Mouse (Mus musculus) heart, embryonic 15.5 days (tissue): ENCODE results near the gene 1700029H14Rik. TPM values are rescaled to one million over a fixed set of nuclear protein-coding genes. Genes with fewer than 3 reads are reported as not detected.
A peak's percentile ranks its signal among the peaks of the same experiment; 100 is the strongest.

ENCODE experiments used
- ATAC-seq: fragments of 200-750 bp; cut with Nextera tagmentation; replicated peaks from 2 replicates; pipeline ENCODE4 v1.8.0; 2017; ENCODE audit warnings: low read depth, moderate TSS enrichment; ENCODE audit not compliant: insufficient number of reproducible peaks, insufficient read depth, low FRiP score
- H3K27ac ChIP-seq: fragments of 300-500 bp; sonication (generic); 2 replicates; pipeline ENCODE4 v1.5.1; 2015; ENCODE audit warnings: mild to moderate bottlenecking, inconsistent platforms
- H3K27me3 ChIP-seq: fragments of 300-500 bp; sonication (generic); 2 replicates; pipeline ENCODE4 v1.6.1; 2015; ENCODE audit warnings: inconsistent platforms
- H3K36me3 ChIP-seq: fragments of 300-500 bp; sonication (generic); 2 replicates; pipeline ENCODE4 v1.6.1; 2015; ENCODE audit warnings: mild to moderate bottlenecking, inconsistent platforms
- H3K4me1 ChIP-seq: fragments of 300-500 bp; sonication (generic); replicated peaks from 2 replicates; pipeline ENCODE4 v1.6.1; 2015; ENCODE audit warnings: inconsistent platforms
- H3K4me2 ChIP-seq: fragments of 300-500 bp; sonication (generic); 2 replicates; pipeline ENCODE4 v1.6.1; 2015; ENCODE audit warnings: inconsistent platforms, mild to moderate bottlenecking, moderate library complexity
- H3K4me3 ChIP-seq: fragments of 300-500 bp; sonication (generic); 2 replicates; pipeline ENCODE4 v1.5.1; 2015; ENCODE audit warnings: mild to moderate bottlenecking, inconsistent platforms
- H3K9ac ChIP-seq: fragments of 300-500 bp; sonication (generic); 2 replicates; pipeline ENCODE4 v1.6.1; 2015; ENCODE audit warnings: mild to moderate bottlenecking, inconsistent platforms
- H3K9me3 ChIP-seq: fragments of 300-500 bp; sonication (generic); replicated peaks from 2 replicates; pipeline ENCODE4 v1.6.1; 2016; ENCODE audit warnings: inconsistent platforms
- WGBS: fragments of 180-500 bp; shearing (Covaris S2); methylation state at CpG from one replicate; pipeline ENCODE4 v1.1.7; 2015; ENCODE audit warnings: mixed read lengths; 5-methylcytosine and 5-hydroxymethylcytosine counted together
- polyA plus RNA-seq: library from polyadenylated mRNA; unstranded; fragments of >200 nt; fragmentation: Nextera tagmentation; extraction: Ambion mirVana; gene quantifications from 2 replicates; pipeline ENCODE4 v1.2.1, GENCODE M21; 2015

The 1700029H14Rik gene
- polyA plus RNA-seq, 1 experiment from 2014 or later = not detected

- no peak for ATAC-seq
- Histone ChIP-seq H3K9me3 (no peaks in the 10 kb centered on the region), H3K9ac (no peak overlapping the region), H3K4me2 (no peak overlapping the region), H3K27me3 (no peaks in the 10 kb centered on the region), H3K4me3 (no peak overlapping the region), H3K36me3 (no peaks in the 10 kb centered on the region), H3K4me1 (peaks cover 6% of the 10 kb centered on the region), H3K27ac (no peak overlapping the region)
- WGBS = 65% methylated on average over 5 of the region's 5 CpGs
These were observed 20.7 kb downstream of the 1700029H14Rik start for GRCm38 (mm10) chr8:13541526-13541925.

- ATAC-seq = no peak
- Histone ChIP-seq H3K27me3 (no peaks in the 10 kb centered on the region), H3K36me3 (no peaks in the 10 kb centered on the region), H3K9ac (no peak overlapping the region), H3K9me3 (no peaks in the 10 kb centered on the region), H3K4me3 (no peak overlapping the region), H3K27ac (no peak overlapping the region), H3K4me2 (no peak overlapping the region), H3K4me1 (peaks cover 6% of the 10 kb centered on the region)
- 76% methylated on average over 5 of the region's 5 CpGs for WGBS
These were observed 22.1 kb downstream of the 1700029H14Rik start for GRCm38 (mm10) chr8:13540122-13540521.

GRCm38 (mm10) chr8:13538821-13539220 is 23.4 kb downstream of the 1700029H14Rik start:
- no peaks in the 10 kb centered on the region for H3K9me3 ChIP-seq
- H3K27me3 ChIP-seq = no peaks in the 10 kb centered on the region
- peak; percentile 48; the same call in 1 of the 2 replicates for ATAC-seq
- peaks cover 6% of the 10 kb centered on the region for H3K4me1 ChIP-seq
- 61% methylated on average over 6 of the region's 6 CpGs for WGBS
- H3K4me2 ChIP-seq = no peak overlapping the region
- H3K36me3 ChIP-seq = no peaks in the 10 kb centered on the region
- H3K27ac ChIP-seq = no peak overlapping the region
- H3K4me3 ChIP-seq = no peak overlapping the region
- H3K9ac ChIP-seq = no peak overlapping the region

- no peak overlapping the region for H3K27ac ChIP-seq
- no peaks in the 10 kb centered on the region for H3K27me3 ChIP-seq
- H3K4me2 ChIP-seq = no peak overlapping the region
- no peak overlapping the region for H3K9ac ChIP-seq
- no peaks in the 10 kb centered on the region for H3K36me3 ChIP-seq
- ATAC-seq = no peak
- H3K9me3 ChIP-seq = no peaks in the 10 kb centered on the region
- peaks cover 12% of the 10 kb centered on the region for H3K4me1 ChIP-seq
- H3K4me3 ChIP-seq = no peak overlapping the region
- WGBS = 65% methylated on average over 2 of the region's 2 CpGs
These were observed 25.2 kb downstream of the 1700029H14Rik start for GRCm38 (mm10) chr8:13537102-13537501.

- no peaks in the 10 kb centered on the region for H3K9me3 ChIP-seq
- no peak overlapping the region for H3K4me3 ChIP-seq
- 78% methylated on average over 8 of the region's 8 CpGs for WGBS
- H3K4me2 ChIP-seq = no peak overlapping the region
- no peak overlapping the region for H3K9ac ChIP-seq
- ATAC-seq = no peak
- H3K27me3 ChIP-seq = no peaks in the 10 kb centered on the region
- H3K27ac ChIP-seq = no peak overlapping the region
- peaks cover 44% of the 10 kb centered on the region for H3K4me1 ChIP-seq
- H3K36me3 ChIP-seq = no peaks in the 10 kb centered on the region
These were observed 29.1 kb downstream of the 1700029H14Rik start for GRCm38 (mm10) chr8:13533123-13533522.

- Histone ChIP-seq H3K4me1 (peaks cover 44% of the 10 kb centered on the region), H3K9me3 (no peaks in the 10 kb centered on the region), H3K27me3 (no peaks in the 10 kb centered on the region), H3K36me3 (no peaks in the 10 kb centered on the region), H3K4me2 (peak overlapping the region; percentile 38), H3K27ac (peak overlapping the region; percentile 83), H3K9ac (no peak overlapping the region), H3K4me3 (no peak overlapping the region)
- ATAC-seq = no peak
- 26% methylated on average over 9 of the region's 9 CpGs for WGBS
These were observed 30.6 kb downstream of the 1700029H14Rik start for GRCm38 (mm10) chr8:13531602-13532171.

- ATAC-seq = peak; percentile 84
- peak overlapping the region; percentile 38 for H3K4me2 ChIP-seq
These were observed 31.3 kb downstream of the 1700029H14Rik start for GRCm38 (mm10) chr8:13530941-13531340.

GRCm38 (mm10) chr8:13530401-13530800 is 31.9 kb downstream of the 1700029H14Rik start:
- Histone ChIP-seq H3K27me3 (no peaks in the 10 kb centered on the region), H3K27ac (peak overlapping the region; percentile 83), H3K36me3 (no peaks in the 10 kb centered on the region), H3K9me3 (no peaks in the 10 kb centered on the region), H3K4me3 (no peak overlapping the region), H3K4me2 (peak overlapping the region; percentile 38; the same call in 1 of the 2 replicates), H3K9ac (no peak overlapping the region), H3K4me1 (peaks cover 44% of the 10 kb centered on the region)
- WGBS = 77% methylated on average over 3 of the region's 3 CpGs
- ATAC-seq = peak; percentile 14

More at GRCm38 (mm10) chr8:13530941-13531340, 31.3 kb downstream of the 1700029H14Rik start:
- Histone ChIP-seq H3K27me3 (no peaks in the 10 kb centered on the region), H3K9ac (no peak overlapping the region), H3K36me3 (no peaks in the 10 kb centered on the region), H3K4me3 (no peak overlapping the region), H3K9me3 (no peaks in the 10 kb centered on the region), H3K27ac (peak overlapping the region; percentile 83), H3K4me1 (peaks cover 44% of the 10 kb centered on the region)
- 8% methylated on average over 5 of the region's 5 CpGs for WGBS

GRCm38 (mm10) chr8:13529891-13530316 is 32.4 kb downstream of the 1700029H14Rik start:
- H3K27me3 ChIP-seq = no peaks in the 10 kb centered on the region

GRCm38 (mm10) chr8:13529011-13529840 is 33.0 kb downstream of the 1700029H14Rik start:
- peak; percentile 10; the same call in 1 of the 2 replicates for ATAC-seq
- Histone ChIP-seq H3K36me3 (no peaks in the 10 kb centered on the region), H3K4me2 (no peak overlapping the region), H3K9ac (no peak overlapping the region), H3K27ac (peak overlapping the region; percentile 83), H3K9me3 (no peaks in the 10 kb centered on the region), H3K4me1 (peaks cover 49% of the 10 kb centered on the region), H3K27me3 (no peaks in the 10 kb centered on the region), H3K4me3 (no peak overlapping the region)
- 50% methylated on average over 15 of the region's 15 CpGs for WGBS

More at GRCm38 (mm10) chr8:13529891-13530316, 32.4 kb downstream of the 1700029H14Rik start:
- Histone ChIP-seq H3K4me3 (no peak overlapping the region), H3K36me3 (no peaks in the 10 kb centered on the region), H3K27ac (peak overlapping the region; percentile 83), H3K9me3 (no peaks in the 10 kb centered on the region), H3K4me2 (peak overlapping the region; percentile 38; the same call in 1 of the 2 replicates), H3K4me1 (peaks cover 44% of the 10 kb centered on the region), H3K9ac (no peak overlapping the region)
- peak; percentile 71 for ATAC-seq
- 15% methylated on average over 7 of the region's 7 CpGs for WGBS

GRCm38 (mm10) chr8:13521392-13521791 is 40.9 kb downstream of the 1700029H14Rik start:
- no peak for ATAC-seq
- Histone ChIP-seq H3K27ac (no peak overlapping the region), H3K4me2 (no peak overlapping the region), H3K27me3 (peaks cover 11% of the 10 kb centered on the region), H3K36me3 (no peaks in the 10 kb centered on the region), H3K9me3 (no peaks in the 10 kb centered on the region), H3K4me3 (no peak overlapping the region), H3K9ac (no peak overlapping the region), H3K4me1 (peaks cover 54% of the 10 kb centered on the region)
- 27% methylated on average over 7 of the region's 7 CpGs for WGBS
